In genomic region chr16:24392651-24393555, GRCm38 (mm10) we compare ENCODE assay signal across 8 mouse cellular contexts. TPM values are rescaled to one million over a fixed set of nuclear protein-coding genes. Genes with fewer than 3 reads are reported as not detected.
A peak's percentile ranks its signal among the peaks of the same experiment; 100 is the strongest.
DNase-seq lines count a peak whose midpoint lies in the region; ATAC-seq and TF ChIP-seq lines count a peak whose summit lies in the region.

Gene Lpp (plus strand): TSS chr16:24393507.

- peaks cover 7% of the 10 kb centered on the region; the same call in 1 of the 2 replicates for H3K4me1 ChIP-seq in intestine, postnatal 0 days (replicated peaks; ENCODE audit: control insufficient read depth, insufficient read depth, low read length)
- H3K4me1 ChIP-seq in limb, embryonic 12.5 days (replicated peaks), result peaks cover 47% of the 10 kb centered on the region
- H3K4me1 ChIP-seq in midbrain, embryonic 12.5 days, result peaks cover 18% of the 10 kb centered on the region; the same call in 1 of the 2 replicates
- H3K4me1 ChIP-seq in small intestine, adult 2 months (ENCODE audit: control insufficient read depth, insufficient read depth, insufficient read length, low read length), result peaks cover 29% of the 10 kb centered on the region; the same call in 1 of the 2 replicates

- H3K36me3 ChIP-seq in intestine, postnatal 0 days (ENCODE audit: control insufficient read depth, insufficient read depth), result no peaks in the 10 kb centered on the region
- no peaks in the 10 kb centered on the region for H3K36me3 ChIP-seq in limb, embryonic 12.5 days
- H3K36me3 ChIP-seq in midbrain, embryonic 12.5 days, result no peaks in the 10 kb centered on the region
- no peaks in the 10 kb centered on the region for H3K36me3 ChIP-seq in small intestine, adult 2 months (ENCODE audit: control insufficient read depth, insufficient read depth, low read length)

- DNase-seq in adrenal gland, adult (ENCODE audit: inconsistent age in 2 of 2, low spot score in 1 of 2), result peak; percentile 88 to 96
- peak; percentile 91 for DNase-seq in embryo, embryonic 10.5 days (ENCODE audit: low spot score)
- DNase-seq in heart, adult 18-20 months, result peak; percentile 82

- peak; percentile 40; the same call in 1 of the 2 replicates for TF ChIP-seq POLR2A in small intestine, adult 2 months (IDR thresholded peaks at IDR 0.05; ENCODE audit: low read depth, low read length)

- no peak for TF ChIP-seq CTCF in intestine, postnatal 0 days (IDR thresholded peaks at IDR 0.05; ENCODE audit: low read depth)
- no peak for TF ChIP-seq CTCF in small intestine, adult 2 months (IDR thresholded peaks at IDR 0.05; ENCODE audit: extremely low read depth, insufficient read length, insufficient replicate concordance, low read depth, low read length)

- no peaks in the 10 kb centered on the region for H3K27me3 ChIP-seq in intestine, postnatal 0 days (replicated peaks; ENCODE audit: control insufficient read depth, insufficient read depth, low read length)
- H3K27me3 ChIP-seq in limb, embryonic 12.5 days, result no peaks in the 10 kb centered on the region
- peaks cover 18% of the 10 kb centered on the region; the same call in 1 of the 2 replicates for H3K27me3 ChIP-seq in midbrain, embryonic 12.5 days
- H3K27me3 ChIP-seq in small intestine, adult 2 months (ENCODE audit: control insufficient read depth, insufficient read depth, low read length), result no peaks in the 10 kb centered on the region

- peak; percentile 91 for ATAC-seq in intestine, postnatal 0 days
- ATAC-seq in limb, embryonic 12.5 days (ENCODE audit: insufficient number of reproducible peaks, insufficient read depth, low FRiP score, low TSS enrichment, low read depth), result peak; percentile 90
- peak; percentile 92 for ATAC-seq in midbrain, embryonic 12.5 days (ENCODE audit: low FRiP score, low read depth)
- ATAC-seq in erythroid progenitor cell, adult 5-6 weeks (replicated peaks; ENCODE audit: low FRiP score, poor library complexity, severe bottlenecking), result no peak

- peak within 1 kb of the TSS; percentile 99 for H3K4me3 ChIP-seq in intestine, postnatal 0 days (ENCODE audit: low read depth, low read length)
- H3K4me3 ChIP-seq in limb, embryonic 12.5 days (replicated peaks), result peak within 1 kb of the TSS; percentile 92
- H3K4me3 ChIP-seq in midbrain, embryonic 12.5 days, result peak within 1 kb of the TSS; percentile 93
- H3K4me3 ChIP-seq in small intestine, adult 2 months (ENCODE audit: low read depth, low read length), result peak within 1 kb of the TSS; percentile 97

- no peaks in the 10 kb centered on the region for H3K9me3 ChIP-seq in intestine, postnatal 0 days (ENCODE audit: control insufficient read depth)
- no peaks in the 10 kb centered on the region for H3K9me3 ChIP-seq in limb, embryonic 12.5 days
- no peaks in the 10 kb centered on the region for H3K9me3 ChIP-seq in midbrain, embryonic 12.5 days

- peak within 1 kb of the TSS; percentile 99 for H3K9ac ChIP-seq in intestine, postnatal 0 days (ENCODE audit: low read depth, low read length)
- peak within 1 kb of the TSS; percentile 97 for H3K9ac ChIP-seq in limb, embryonic 12.5 days (replicated peaks)
- H3K9ac ChIP-seq in midbrain, embryonic 12.5 days (replicated peaks), result peak within 1 kb of the TSS; percentile 85

- under 1% methylated on average over 39 of the region's 42 CpGs for WGBS in intestine, postnatal 0 days
- 3% methylated on average over 40 of the region's 42 CpGs for WGBS in limb, embryonic 12.5 days
- WGBS in midbrain, embryonic 12.5 days, result 3% methylated on average over 42 of the region's 42 CpGs
- 1% methylated on average over 42 of the region's 42 CpGs for WGBS in small intestine, adult 2 months

- peak within 1 kb of the TSS; percentile 100 for H3K27ac ChIP-seq in intestine, postnatal 0 days (ENCODE audit: low read depth, low read length)
- H3K27ac ChIP-seq in limb, embryonic 12.5 days, result peak within 1 kb of the TSS; percentile 99
- peak within 1 kb of the TSS; percentile 83 for H3K27ac ChIP-seq in midbrain, embryonic 12.5 days (replicated peaks)
- peak within 1 kb of the TSS; percentile 99 for H3K27ac ChIP-seq in small intestine, adult 2 months (ENCODE audit: insufficient read depth, low read depth, low read length)

- H3K4me2 ChIP-seq in intestine, postnatal 0 days (replicated peaks; ENCODE audit: low read depth), result peak within 1 kb of the TSS; percentile 83
- H3K4me2 ChIP-seq in limb, embryonic 12.5 days, result peak within 1 kb of the TSS; percentile 79
- H3K4me2 ChIP-seq in midbrain, embryonic 12.5 days (replicated peaks), result peak within 1 kb of the TSS; percentile 80

RNA-seq across cellular contexts. Expression of gene Lpp, which starts in this region (rescaled TPM):
- total RNA-seq in heart, adult 18-20 months (2021), result 10 to 100 TPM; 20.7 to 25.2 TPM
- 32.8 and 37.5 TPM in 2 replicates for polyA plus RNA-seq in intestine, postnatal 0 days (2015; fragmentation: Nextera tagmentation; extraction: Ambion mirVana)
- polyA plus RNA-seq in limb, embryonic 12.5 days (2016; fragmentation: Nextera tagmentation; extraction: Ambion mirVana), result 39.4 and 40.3 TPM in 2 replicates
- polyA plus RNA-seq in midbrain, embryonic 12.5 days (2016; fragmentation: Nextera tagmentation; extraction: Ambion mirVana), result 18.8 and 20.7 TPM in 2 replicates
- polyA plus RNA-seq in small intestine, adult 2 months (2012; rRNA removed), result 14.2 and 23.6 TPM in 2 replicates
- total RNA-seq in erythroid progenitor cell, adult 5-6 weeks (2015; ENCODE audit: low replicate concordance), result 2.1 and 2.9 TPM in 2 replicates
- total RNA-seq in erythroid progenitor cell, adult 5-6 weeks (2017; ENCODE audit: low replicate concordance), result 0.76 and 0.77 TPM in 2 replicates

Comparison
In these comparisons a context has a peak if more than half of its experiments do, and no peak if none do; other contexts are left out.
1. RNA of gene Lpp (total RNA-seq): 20.7 to 25.2 TPM in heart, adult 18-20 months; 0.76 to 2.9 TPM in erythroid progenitor cell, adult 5-6 weeks; every median in the first group is over 4 times any median in the second.
2. Peak in every context shown above with its lines, with median percentiles within 50 percentile points of each other: DNase-seq, H3K27ac ChIP-seq, H3K4me2 ChIP-seq, H3K4me3 ChIP-seq and H3K9ac ChIP-seq.